Mouse (Mus musculus): ENCODE measurements at regions not wholly inside any gene's neighbourhood (a gene's known extent, or its start where the extent isn't known, plus 50 kb on each side); places are given as distances from the start of the nearest gene placed in this dataset.

DNA sequence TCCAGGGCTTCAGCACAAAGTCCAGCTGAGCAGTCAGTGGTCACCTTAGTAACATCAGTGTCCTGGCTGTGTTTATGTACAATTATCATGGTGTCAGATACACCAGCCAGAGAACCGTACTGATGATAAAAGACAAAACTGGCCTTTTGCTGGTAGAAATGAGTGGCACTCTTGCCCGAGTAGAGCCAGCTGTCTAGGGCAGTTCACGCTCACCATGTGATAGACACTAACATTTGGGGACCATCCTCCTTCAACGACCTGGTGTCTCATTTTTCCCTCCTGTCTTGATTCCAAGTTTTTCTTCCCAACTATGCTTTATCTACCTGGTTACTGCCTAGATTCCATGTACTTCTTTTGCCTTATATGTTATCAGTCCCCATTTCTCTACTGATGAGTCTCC, 349.3 kb downstream of the Lpin1 start:
- no peak for DNase-seq

DNA sequence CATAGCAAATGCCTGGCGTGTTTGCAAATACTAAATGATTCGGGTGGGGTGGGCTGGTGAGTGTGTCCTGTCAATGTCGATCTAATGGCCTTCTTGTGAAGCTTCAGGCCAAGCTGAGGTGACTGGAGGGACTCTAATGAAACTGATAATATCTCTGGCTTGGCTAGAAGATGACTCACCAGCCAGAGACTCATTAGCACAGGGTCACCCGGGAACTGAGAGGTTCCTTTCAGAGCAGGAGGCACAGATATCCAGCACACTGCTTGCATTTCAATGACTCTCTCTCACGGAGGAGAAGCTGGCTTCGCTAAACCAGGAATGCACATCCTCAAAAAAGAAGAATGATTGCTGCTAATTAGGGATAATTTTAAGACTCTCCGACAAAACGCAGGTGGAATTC, 349.8 kb downstream of the Lpin1 start:
- DNase-seq, result no peak

DNA sequence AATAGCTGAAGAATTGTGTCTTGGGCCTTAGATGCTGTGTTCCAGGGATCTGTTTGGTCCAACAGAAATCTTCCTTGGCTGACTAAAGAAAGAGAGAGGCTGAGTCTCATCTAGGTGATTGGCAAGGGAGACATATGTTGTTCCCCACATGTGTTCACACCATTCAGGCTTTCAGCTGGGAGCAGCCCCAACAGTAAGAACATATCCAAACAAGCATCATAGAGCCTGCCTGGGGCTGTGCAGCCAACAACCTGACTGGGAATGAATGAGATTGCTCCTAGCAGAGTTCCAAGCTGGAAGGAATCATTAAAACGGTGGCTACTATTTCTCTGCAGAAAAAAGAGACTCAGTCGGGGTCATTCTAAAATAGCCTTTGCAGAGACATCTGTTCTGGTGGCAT, 350.3 kb downstream of the Lpin1 start:
- DNase-seq, result no peak

DNA sequence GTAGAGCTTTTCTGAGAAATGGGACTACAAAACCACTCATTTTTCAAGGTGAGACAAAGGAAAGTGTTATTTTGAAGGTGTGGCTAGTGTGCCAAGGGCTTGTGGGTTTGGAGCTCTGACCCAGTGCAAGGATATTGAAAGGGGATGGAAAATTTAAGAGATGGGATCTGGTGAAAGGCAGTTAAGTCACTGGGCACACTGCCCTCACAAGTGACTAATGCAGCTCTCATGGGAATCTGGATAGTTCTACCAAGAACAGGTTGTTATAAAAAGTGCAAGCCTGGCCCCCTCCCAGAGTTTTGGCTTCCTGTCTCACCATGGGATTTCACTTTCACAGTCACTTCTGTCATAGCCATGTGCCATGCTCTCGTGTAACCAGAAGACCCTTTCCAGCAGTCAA, 360.1 kb downstream of the Lpin1 start:
- no peak for DNase-seq

DNA sequence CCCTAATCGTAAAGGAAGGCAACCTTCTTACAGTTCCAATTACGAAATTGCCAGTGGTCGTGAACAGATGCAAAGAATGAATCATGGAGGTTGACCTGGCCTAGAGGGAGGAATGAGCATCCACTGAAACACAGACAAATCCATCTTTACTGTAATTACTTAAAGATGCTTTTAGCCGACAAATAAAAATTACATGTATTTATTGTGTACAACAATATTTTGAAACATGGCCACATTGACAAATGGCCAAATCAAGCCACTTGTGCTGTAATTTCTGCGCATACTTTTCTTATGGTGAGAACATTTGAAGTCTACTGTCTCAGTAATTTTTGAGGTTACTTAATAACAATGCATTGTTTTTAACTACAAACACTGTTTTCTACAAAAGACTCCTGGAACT, 360.7 kb downstream of the Lpin1 start:
- DNase-seq, result no peak

DNA sequence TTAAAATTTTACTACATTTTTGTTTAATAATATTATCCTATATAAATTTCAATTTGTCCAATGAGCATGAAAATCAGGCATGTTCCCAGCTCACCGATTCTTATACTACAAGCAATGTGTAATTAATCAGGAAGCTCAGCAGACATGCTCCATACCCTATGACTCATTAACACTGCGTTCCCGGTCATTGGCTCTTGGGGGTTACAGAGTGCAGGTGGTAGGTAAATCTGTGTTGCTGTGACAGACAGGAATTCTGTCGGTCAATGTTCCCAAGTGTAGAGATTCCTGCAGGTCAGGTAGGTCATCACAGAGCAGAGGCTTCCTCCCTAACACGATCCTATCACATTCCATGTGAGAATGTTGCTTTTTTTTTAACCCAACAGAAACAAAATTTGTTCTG, 371.0 kb downstream of the Lpin1 start:
- no peak for DNase-seq

DNA sequence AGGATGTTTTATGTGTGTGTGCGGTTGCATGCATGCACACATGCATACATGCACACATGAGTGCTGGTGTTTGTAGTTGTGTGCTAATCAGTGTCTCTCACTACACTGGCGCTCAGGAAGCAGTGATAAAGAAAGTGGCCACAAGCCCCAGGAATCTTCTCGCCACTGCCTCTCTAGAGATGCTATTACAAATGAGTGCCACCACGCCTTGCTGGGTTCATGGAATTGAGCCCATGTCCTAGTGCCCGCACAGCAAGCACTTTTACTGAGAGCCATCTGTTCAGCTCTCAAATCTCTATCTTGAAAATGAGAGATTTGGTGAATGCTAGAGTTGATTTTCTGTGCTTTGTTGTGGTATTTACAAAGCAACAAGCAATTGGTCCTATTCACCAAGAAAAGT, 373.3 kb downstream of the Lpin1 start:
- no peak for DNase-seq

DNA sequence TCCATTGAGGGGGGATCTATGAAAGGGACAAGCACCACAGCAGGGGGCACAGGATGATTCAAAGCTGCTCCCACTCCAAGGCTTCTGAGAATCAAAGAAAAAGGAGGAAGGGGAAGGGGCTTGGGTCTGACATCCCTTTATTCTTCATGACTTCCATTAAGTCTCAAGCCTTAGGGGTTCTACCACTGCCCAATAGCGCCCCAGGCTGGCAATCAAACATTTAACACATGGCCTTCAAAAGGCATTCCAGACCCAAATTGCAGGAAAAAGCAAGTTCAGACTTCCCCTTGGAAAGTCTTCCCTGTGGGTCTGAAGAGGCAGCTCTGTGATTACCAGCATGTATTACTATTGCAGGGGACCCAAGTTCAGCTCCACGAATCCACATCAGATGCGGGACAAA, 377.2 kb downstream of the Lpin1 start:
- DNase-seq, result no peak

DNA sequence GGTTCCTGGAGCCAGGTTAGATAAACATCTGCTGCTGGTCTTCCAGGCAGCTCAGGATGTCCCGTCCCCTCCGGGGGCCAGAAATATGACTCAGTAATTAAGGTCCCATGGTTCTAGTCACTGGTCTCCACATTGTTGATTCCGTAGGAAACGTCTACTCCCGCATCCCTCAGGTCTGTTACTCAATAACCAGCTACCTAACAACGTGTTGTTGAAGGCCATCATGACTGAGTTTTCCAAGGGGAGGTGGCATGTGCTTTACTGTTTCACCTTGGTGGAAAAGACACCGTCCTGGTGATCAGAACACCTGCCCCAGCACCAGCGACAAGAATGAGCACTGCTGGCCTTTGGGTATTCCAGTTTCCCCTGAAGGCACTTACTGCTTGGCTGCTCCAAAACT, 377.9 kb downstream of the Lpin1 start:
- peak; percentile 10 for DNase-seq

DNA sequence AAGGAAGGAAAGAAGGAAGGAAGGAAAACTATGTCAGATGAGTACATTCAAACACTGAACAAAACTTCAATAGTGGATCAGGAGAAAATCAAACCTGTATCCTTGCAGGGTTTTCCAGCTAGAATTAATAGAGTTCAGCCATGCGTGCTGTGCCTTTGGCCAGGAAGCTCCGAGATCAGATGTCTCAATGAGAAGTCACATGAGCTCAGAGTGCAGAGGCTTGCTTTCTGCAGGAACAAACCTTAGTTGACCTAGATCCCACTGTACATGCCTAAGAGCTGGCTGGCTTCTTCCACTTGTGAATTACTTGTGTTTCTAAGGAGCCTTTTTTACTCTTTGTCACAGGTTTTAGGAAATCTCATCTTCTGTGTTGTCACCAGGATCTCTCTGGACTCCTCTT, 378.7 kb downstream of the Lpin1 start:
- peak; percentile 64 for DNase-seq

DNA sequence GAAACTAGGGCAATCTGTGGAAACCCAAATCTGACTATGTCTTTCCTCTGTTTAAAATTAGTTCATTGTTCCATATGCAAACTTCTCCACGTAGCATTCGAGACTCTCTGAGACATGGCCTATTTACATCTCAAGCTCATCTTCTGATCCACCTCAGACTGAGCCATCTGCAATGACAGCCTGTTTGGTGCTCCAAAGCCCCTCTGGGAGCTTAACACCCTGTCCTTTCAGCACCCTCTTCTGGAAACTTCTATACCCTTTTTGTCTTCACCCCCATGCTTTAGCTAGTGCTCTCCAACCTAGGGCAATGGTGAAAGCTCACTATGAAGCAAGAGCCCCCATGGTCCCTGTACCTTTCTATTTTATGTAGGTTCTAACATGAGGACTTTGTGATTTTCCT, 379.7 kb downstream of the Lpin1 start:
- DNase-seq, result peak; percentile 7

DNA sequence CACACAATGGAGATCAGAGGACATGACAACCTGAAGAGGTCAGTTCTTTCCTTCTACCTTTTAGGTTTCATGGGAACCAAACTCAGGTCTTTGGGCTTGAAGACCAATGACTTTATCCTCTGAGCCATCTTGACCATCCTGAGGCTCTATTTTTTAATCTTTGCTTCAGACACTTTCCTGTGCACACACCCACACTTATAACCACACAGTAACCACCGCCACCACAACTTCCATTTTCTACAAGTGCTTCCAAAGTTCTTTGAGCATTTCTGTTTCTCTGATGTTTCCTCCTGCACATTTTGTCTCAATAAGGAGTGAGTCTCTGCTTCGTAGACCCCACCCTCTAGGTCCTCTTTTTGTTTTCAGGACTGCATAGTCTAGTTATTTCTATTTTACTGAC, 385.3 kb downstream of the Lpin1 start:
- no peak for DNase-seq

DNA sequence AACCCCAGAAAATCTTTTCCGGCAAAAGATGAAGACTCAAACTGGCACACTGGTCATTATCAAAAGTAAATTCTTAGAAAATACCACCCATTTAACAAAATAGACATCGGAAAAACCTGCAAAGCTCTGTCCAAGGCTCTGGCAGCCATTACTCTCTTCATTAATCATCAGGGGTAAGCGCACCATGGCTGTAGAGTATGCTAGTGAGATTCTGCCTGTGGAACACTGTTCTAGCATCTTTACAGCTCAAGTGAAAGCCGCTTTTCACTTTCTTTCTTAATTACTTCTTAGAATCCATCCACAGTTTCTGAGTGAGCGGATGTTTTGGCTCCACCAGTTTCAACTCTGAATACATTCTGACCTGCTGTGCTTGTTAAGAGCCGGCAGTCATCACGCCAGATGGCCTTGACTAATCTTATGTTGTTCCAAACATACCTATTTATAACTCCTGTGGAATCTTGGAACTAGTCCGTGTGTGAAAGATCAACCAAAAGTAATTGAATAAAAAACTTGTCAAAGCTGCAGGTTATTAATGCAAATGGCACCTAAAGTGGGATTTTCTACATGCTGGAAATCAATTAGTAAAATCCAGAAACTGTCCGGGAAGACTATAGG, 387.8 kb downstream of the Lpin1 start:
- DNase-seq, result no peak

DNA sequence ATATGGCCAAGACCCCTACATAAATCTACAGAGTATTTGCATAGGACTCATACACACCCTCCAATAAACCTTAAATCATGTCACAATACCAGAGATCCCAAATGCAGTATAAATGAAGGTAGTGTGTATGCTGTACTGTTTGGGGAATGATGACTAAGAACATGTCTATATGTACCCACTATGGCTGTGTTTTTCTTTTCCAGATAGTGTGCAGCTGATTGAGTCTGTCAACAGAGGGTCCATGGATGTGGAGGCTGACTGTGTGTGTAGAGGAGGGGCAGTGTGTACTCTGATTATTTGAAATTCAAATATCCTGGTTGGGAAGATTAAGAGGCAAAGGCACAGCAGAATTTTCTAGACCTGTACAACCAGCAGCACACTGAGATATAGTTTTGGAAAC, 388.6 kb downstream of the Lpin1 start:
- no peak for DNase-seq

DNA sequence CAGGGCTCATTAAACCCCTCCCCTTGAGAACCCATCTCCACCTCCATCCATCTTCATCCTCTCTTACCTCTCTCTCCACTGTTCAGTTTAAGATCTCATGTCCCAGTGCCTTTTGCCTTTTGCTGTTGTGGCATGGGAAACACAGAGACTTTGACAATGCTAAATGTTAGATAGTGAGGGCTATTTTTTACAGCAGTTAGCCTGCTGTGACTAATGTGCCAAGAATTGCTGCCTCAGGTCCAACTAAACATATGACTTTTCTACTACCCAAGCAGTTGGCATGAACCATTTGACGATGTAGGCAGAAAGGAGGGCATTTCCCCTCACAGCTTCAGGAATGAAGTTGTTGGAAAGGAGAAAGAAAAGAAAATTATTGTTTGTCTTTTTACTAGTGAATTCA, 389.6 kb downstream of the Lpin1 start:
- DNase-seq, result peak; percentile 10

DNA sequence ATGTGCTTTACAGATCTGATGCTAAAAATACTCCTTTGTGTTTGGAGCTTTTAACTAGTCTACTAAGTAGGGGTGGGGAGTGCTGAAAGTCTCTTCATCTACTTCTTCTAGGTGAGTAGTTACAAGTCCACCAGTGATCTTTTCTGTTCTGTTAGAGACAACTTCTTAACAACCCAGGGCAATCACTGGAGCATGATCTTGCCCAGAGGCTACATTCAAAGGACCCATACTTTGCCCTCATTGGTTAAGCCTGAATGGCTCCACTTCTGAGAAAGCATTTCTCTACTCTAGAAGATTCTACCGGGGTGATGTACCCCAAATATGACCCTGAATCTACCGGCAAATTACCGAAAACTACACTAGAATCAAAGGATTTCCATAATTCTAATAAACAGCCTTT, 390.2 kb downstream of the Lpin1 start:
- DNase-seq, result peak; percentile 31

DNA sequence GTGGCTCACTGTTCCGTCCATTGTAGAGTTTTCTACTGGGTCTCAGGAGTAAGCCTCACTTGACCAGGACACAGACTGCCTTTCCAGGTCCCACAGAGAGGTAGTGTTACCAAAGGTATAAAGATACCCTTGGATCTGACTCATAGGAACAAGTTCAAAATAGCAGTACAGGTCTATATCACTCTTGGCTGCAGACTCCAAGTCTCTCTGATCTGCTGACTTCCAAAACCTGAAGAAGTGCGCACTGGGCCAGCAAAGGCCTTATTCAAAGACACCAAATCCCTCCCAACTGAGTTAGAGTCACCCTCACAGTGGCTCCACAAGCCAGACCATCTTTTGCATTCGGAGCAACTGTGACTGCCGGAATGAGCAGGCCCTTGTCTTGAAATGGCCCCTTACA, 391.9 kb downstream of the Lpin1 start:
- no peak for DNase-seq

DNA sequence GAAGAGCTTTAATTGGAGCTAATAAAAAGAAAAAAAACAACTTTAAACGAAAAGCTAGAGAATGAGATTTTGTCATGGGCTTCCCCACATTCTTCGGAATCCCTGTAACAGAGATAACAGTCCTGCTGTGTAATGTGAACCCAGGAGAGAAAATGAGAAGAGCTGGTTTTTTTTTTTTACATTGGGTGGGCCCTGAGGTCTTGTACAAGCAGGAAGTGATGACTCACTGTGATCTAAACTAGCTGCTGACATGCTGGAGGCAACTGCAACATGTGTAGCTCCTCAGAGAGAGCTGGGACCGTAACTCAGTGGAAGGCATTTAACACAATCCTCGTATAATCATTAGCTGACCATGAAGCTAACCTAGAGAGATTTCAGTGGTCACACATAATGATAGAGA, 393.8 kb upstream of the Trib2 start:
- no peak for DNase-seq

DNA sequence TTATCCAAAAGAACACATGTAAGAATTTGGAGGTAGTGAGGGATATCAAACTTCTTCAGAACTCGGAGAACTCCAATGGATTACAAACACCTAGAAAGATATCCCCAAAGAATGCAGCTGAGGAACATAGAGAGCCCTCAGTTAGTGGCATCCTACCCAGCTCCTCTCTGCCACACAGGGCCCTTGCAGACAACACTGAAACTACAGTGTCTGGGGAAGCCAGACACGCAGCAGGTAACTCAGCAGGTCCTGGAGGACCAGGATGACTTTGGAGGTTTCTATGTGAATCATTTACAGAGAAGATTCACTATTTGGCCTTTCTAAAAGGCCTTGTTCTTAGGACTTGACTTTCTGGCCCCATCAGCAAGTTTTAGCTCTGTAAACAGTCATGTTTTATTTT, 393.4 kb upstream of the Trib2 start:
- peak; percentile 24 for DNase-seq

DNA sequence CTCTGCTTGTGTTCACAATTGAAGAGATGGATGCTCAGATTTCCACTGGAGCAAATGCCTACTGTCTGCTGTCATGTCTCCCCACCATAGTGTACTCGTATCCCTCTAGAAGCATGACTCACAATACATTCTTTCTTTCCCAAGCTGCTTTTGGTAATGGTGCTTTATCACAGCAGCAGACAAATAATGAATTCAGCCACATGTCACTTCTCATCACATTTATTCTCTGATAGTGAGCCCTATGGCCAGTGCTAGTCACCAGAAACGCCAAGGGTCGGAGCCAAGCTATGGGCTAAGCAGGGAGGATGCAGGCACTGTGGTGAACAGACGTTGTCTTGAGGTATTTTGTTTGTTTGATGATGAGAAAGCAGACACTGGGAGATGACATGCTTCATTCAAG, 388.2 kb upstream of the Trib2 start:
- no peak for DNase-seq

DNA sequence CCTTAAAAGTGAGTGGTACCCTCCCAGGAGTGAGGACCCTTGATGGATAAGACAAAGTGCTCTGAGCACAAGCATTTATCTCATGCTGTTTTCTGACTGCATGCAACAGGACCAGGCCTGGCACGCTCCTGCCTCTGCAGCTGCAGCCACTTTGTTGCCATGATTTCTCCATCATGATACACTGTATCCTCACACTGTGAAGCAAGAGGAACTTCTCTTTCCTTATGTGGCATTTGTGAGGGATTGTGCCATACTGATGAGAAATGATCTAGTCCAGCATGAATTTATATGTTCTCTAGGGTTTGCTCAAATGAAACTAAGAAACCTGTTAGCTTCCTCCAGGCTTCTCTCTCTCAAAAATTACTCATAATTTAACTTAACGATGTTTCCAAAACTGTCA, 380.2 kb upstream of the Trib2 start:
- no peak for DNase-seq

DNA sequence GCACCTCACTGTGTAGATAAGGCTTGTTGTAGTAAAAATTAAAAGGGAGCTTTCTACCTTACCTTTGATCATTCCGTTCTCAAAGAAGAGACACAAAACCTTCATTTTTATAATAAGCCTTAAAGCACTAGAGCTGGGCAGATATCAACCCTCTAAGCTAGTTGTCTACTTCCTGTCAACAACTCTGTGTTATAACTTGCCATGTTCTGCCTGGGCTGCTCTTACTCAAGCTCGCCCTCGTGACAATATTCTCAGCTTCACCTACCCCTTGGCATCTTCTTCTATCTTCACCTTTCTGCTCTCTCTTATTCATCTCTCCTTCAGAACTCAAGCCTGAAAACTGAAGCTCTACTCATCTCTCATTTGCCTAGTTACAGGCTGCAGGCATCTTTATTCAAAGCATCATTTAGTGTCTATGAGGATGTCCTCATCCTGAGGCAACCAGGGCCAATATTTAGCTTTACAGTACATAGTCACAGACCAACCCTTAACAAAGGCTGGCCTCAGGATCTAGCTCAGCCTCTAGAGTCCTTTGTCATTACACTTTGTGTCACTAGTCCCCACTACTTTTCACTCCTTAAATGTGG, 375.2 kb upstream of the Trib2 start:
- no peak for DNase-seq

DNA sequence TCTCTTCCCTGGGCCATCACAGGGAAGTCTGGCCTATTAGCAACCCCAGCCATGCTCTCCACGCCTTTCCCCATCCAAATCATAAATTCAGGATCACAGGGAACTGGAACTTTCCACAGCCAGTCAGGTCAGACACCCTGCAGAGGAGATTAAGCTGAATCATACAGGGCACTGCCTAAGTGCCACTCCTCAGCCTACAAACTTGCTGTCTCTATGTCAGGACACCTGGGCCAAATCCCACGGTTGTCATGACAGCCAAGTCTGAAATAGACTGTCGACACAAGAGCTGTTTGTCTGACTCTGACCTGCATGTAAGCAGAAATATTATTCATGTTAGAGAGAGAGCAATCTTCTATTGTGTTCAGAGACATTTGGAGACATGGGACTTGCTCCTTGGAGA, 374.0 kb upstream of the Trib2 start:
- no peak for DNase-seq

DNA sequence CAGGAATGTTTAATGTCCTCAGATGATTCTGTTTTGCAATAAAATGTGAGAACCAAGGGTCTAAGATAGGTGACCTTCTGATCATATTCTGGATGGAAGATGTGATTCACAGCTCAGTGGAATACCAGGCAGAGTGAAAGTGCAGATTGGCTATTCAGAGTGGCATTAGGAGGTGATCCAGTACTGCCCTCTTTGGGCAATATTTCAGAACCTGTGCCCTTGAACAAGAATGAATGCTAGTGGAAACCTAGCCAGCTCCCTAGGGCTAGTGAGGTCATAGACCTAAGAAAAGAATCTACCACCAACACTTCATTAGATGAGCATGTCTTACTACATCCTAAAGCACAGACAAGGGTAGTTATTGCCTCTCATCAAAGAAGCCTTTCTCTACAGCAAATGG, 372.7 kb upstream of the Trib2 start:
- peak; percentile 14 for DNase-seq

DNA sequence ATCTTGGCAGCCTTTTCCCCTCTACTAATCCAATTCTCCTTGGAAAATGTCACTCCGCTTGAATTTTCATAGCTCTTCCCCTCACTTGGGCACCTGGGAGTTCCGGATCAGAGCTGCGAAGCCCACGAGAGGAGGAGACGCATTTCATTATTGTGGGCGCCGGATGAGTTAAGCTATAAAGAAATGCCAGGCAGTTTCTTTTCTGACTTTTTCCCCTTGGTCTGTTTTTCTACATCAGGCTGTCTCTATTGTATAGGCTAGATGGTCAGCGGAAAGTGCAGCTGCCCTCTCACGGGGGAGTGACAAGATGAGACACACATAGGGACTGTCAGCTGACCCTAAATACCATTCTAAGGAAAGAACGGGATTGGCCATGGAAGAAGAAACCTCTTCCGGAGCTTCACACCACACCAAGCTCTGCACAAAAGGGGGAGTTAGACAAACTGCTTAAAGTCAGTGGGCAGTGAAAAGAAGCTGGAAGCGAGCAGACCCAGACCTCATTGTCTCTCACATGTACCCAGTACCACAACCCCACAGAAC, 369.3 kb upstream of the Trib2 start:
- DNase-seq, result no peak
